Mouse (Mus musculus) left cerebral cortex, postnatal 10 days (tissue): Measurements from ENCODE around the gene Slc41a3. TPM values are rescaled to one million over a fixed set of nuclear protein-coding genes. Genes with fewer than 3 reads are reported as not detected.
"Not testable (repeated sequence)": the region's sequence is repeated elsewhere in the genome, so short reads cannot be mapped to it uniquely, and the experiment has no call there.

Experiments
- DNase-seq, 2 experiments: peaks; one replicate each; pipeline ENCODE4 v3.0.0; 2021 to 2022; ENCODE audit warnings: low spot score in 2 of 2, mixed read lengths in 1 of 2; ENCODE audit errors: extremely low spot score in 1 of 2
- intact Hi-C: fragments of 180-260 bp; cut with DNase I; formaldehyde crosslinking; loops from one replicate; pipeline ENCODE4 v1.15.1; 2025
- total RNA-seq, 2 experiments: library from RNA; stranded (reverse); gene quantifications; 2 replicates each; pipeline ENCODE4 v1.2.3; 2021

Gene Slc41a3
- total RNA-seq, 2 experiments from 2014 or later = 6.7 to 7.2 TPM

DNA sequence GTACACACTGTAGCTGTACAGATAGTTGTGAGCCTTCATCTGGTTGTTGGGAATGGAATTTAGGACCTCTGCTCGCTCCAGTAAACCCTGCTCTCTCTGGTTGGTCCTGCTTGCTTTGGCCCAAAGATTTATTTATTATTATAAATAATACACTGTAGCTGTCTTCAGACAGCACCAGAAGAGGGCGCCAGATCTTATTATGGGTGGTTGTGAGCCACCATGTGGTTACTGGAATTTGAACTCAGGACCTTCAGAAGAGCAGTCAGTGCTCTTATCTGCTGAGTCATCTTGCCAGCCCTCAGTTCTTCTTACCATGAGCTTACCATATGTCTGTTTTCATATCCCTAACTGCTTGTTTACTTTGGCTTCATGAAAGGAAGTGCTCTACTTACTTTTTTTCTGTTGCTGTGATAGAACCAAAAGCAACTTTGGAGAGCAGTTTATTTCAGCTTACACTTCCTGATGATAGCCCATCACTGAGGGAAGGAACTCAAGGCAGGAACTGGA, 51.9 kb downstream of the Slc41a3 start:
- intact Hi-C loops, DNase-seq: not testable (repeated sequence)

DNA sequence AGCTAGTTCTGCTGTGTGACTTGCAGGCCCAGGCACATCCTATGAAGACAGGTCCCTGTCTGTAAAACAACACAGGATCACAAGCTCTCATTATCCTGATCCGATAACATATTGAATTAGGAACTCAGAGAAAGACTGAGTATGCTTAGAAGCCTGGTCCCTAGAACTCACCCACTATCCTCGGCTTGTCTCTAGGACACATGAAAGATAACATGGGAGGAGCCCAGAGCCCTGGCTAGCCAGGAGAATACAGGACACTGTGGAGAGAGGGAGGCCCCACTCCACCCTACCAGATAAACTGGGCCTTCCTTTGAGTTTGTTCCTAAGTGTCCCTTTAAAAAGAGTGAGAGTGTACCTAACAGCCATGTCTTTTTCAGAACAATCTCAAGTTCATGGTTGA, 55.4 kb downstream of the Slc41a3 start:
- intact Hi-C loops = no loop called here
- no peak for DNase-seq

GRCm38 (mm10) chr6:90660398-90661028, 56.0 kb downstream of the Slc41a3 start:
- DNase-seq = no peak
- intact Hi-C loops = no loop called here

- peak in 1 of 2 experiments; percentile 34 for DNase-seq
- intact Hi-C loops = no loop called here
Measured at GRCm38 (mm10) chr6:90661029-90661399, 56.5 kb downstream of the Slc41a3 start.

- DNase-seq = peak in 1 of 2 experiments; percentile 31
- intact Hi-C loops = no loop called here
Measured at GRCm38 (mm10) chr6:90662148-90662547, 57.6 kb downstream of the Slc41a3 start.

DNA sequence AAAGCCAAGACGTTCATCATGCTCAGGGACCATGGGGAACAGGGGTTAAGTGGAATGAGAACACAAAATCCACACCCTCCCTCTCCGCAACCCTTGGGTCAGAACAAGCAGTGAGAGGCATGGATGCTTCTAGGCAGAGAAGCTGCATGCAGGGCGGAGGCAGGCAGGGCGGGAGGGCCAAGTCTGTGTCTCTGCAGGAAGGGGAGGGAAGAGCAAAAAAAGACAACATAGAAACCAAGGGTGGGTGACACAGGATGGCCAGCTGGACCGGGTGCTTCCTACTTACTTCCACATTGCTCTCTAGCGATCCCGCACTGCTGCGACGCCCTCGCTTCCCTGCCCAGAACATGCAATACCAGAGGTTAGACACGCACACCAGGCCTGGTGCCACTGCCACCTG, 59.2 kb downstream of the Slc41a3 start:
- DNase-seq = peak in 1 of 2 experiments; percentile 32
- intact Hi-C loops = no loop called here

- no peak for DNase-seq
- intact Hi-C loops = no loop called here
Measured at GRCm38 (mm10) chr6:90668693-90669092, 64.2 kb downstream of the Slc41a3 start.

GRCm38 (mm10) chr6:90678759-90679158, 74.2 kb downstream of the Slc41a3 start:
- DNase-seq = peak in 1 of 2 experiments; percentile 74
- intact Hi-C loops = no loop called here

GRCm38 (mm10) chr6:90680401-90680800, 75.9 kb downstream of the Slc41a3 start:
- no peak for DNase-seq
- intact Hi-C loops = no loop called here

DNA sequence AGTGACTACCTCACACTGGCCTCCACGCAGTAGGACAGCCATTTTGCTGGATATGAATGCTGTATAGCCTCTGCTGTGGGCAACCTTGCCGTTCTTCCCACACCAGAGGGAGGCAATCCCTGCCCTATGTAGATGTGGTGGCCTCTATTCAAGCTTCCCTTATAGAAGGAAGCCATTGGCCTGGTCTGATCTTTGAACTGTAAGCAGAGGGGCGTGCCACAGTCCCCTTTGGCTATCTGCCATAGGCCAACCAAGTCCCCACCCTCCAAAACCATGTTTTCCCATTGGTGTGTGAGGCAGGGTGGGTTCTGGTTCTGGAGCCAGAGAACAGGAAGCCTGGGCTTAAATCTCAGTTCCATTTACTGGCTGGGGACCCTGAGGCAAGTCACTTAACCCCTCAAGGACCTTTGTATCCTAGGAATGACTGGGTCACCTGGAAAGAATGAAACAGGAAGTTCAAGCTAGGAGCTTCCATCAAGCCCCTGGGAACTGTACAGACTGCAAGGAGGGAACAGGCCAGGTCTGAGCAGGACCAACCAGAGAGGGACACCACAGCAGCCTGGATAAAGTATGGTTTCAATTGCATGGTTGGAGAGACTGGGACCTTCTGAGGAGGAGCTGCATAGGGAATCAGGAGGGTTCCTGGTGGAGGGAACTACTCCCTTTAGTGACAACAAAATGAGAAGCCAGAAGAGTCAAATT, 79.5 kb downstream of the Slc41a3 start:
- intact Hi-C loops = no loop called here
- DNase-seq = no peak

GRCm38 (mm10) chr6:90686812-90687211, 82.3 kb downstream of the Slc41a3 start:
- intact Hi-C loops = no loop called here
- no peak for DNase-seq

GRCm38 (mm10) chr6:90688003-90688402, 83.5 kb downstream of the Slc41a3 start:
- no peak for DNase-seq
- intact Hi-C loops = no loop called here

- intact Hi-C loops = no loop called here
- DNase-seq = no peak
Measured at GRCm38 (mm10) chr6:90688742-90689141, 84.2 kb downstream of the Slc41a3 start.

DNA sequence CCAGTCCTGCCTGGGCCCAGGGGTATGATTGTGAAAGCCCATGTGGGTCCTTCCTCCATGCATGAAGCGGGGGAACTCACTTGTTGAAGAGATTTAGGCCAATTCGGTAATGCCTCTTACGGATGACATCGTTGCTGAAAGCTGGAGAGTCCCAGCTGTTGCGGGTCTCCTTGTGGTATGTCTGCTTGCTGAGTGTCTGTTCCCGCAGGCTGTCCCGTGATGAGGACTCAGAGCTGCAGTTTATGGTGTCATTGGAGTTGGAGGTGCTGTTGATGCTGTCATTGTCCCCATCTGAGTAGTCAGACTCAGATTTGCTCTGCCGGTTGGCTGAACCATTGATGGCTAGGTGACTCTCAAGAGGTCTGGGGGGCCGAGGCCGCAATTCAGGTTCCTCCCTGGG, 85.0 kb downstream of the Slc41a3 start:
- DNase-seq = no peak
- intact Hi-C loops = no loop called here

- intact Hi-C loops = no loop called here
- DNase-seq = no peak
Measured at GRCm38 (mm10) chr6:90691935-90692334, 87.4 kb downstream of the Slc41a3 start.

DNA sequence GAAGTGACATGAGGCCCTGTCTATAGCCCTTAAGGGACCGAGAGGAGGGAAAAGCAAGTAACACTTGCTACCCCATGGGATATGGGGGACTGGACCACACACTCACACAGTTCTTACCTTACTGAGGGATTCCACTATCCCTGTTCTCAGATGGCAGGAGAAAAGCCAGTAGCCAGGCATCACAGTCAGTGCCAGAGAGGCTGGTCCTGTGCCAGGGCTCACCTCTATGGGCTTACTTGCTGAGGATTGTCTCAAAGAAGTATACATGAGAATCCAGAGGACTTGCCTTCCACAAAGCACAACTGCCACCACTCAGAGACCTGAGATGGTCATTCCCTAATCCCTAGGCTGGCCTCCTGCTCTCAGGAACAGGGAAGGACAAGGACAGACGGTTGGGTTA, 87.9 kb downstream of the Slc41a3 start:
- no peak for DNase-seq
- intact Hi-C loops = no loop called here

GRCm38 (mm10) chr6:90695754-90696153, 91.2 kb downstream of the Slc41a3 start:
- DNase-seq = no peak
- intact Hi-C loops = no loop called here
